Mouse (Mus musculus): ENCODE data around the gene Prox1. TPM values are rescaled to one million over a fixed set of nuclear protein-coding genes. Genes with fewer than 3 reads are reported as not detected.

Gene Prox1
- total RNA-seq (2023), result 0.88 to 1.5 TPM (median 1.1 TPM) in 4 replicates

DNA sequence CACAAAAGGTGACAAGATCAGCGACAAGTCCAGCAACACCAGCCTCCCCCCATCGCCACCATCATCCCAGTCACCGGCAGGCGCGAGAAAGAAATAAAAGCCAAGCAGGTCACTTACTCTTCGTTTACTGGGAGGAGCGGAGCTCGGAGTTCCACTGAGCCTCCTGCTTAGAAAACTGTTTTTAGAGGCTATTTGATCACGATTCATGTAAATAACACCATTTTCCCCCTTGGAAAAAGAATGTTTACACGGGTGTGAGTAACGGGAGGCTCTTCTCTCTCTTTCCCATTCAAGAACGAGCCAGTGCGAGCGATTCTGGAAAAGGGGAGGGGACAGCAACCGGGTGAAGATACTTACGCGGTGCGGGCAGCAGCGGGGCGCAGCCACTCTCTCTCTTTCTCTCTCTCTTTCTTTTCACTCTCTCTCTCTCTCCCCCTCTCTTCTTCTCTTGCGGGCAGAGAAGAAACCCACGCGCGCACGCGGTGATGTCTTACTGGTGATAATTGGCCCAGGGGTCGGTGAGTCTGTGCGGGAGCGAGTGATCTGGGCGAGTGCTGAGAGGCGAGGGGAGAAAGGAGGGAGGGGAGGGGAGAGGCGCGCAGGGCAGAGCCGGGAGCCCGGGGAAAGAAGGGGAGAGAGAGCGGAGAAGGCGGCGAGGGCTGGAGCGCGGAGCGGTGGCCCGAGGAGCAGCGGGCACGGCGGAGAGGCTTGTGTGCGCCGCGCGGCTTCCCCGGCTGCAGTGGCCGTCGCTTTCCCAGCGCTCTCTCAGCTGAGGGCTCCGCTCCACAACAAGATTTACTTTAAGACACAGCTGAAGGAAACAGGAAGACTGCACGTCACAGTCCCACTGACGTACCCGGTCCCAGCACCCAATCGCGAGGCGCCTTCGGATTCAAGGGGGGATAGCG lies at the start of gene Prox1:
TSS of gene Prox1 (minus strand) at position 804 of the 908 bp plus-strand sequence.

Other genes starting within 250 kb of the Prox1 start
- 2.0 to 5.9 TPM (median 2.9 TPM) in 4 replicates for gene Smyd2, start 248.4 kb downstream of the Prox1 start, total RNA-seq (2023)

All from B cell, adult 62 days (primary cell).